Mouse (Mus musculus): ENCODE results near the gene Frs2.
"Not testable (repeated sequence)": the region's sequence is repeated elsewhere in the genome, so short reads cannot be mapped to it uniquely, and the experiment has no call there.

Gene Frs2

GRCm38 (mm10) chr10:117045175-117046056 is 102.9 kb downstream of the Frs2 start, which contains the start of gene Lrrc10:
Gene Lrrc10, plus strand, starts transcription at chr10:117045341.
- no peak for DNase-seq (ENCODE audit: low read depth in 2 of 2, low spot score in 2 of 2)

GRCm38 (mm10) chr10:117043497-117044166 is 104.7 kb downstream of the Frs2 start:
- DNase-seq (ENCODE audit: low read depth in 2 of 2, low spot score in 2 of 2), result not testable (repeated sequence)

GRCm38 (mm10) chr10:117042295-117042694 is 106.0 kb downstream of the Frs2 start:
- DNase-seq (ENCODE audit: low read depth in 2 of 2, low spot score in 2 of 2), result no peak

- no peak for DNase-seq (ENCODE audit: low read depth in 2 of 2, low spot score in 2 of 2)
These were observed 108.0 kb downstream of the Frs2 start for GRCm38 (mm10) chr10:117040355-117040754.

GRCm38 (mm10) chr10:117033785-117034184 is 114.5 kb downstream of the Frs2 start:
- DNase-seq (ENCODE audit: low read depth in 2 of 2, low spot score in 2 of 2), result peak; percentile 62 to 72

- no peak for DNase-seq (ENCODE audit: low read depth in 2 of 2, low spot score in 2 of 2)
These were observed 117.2 kb downstream of the Frs2 start for GRCm38 (mm10) chr10:117031160-117031559.

- DNase-seq (ENCODE audit: low read depth in 2 of 2, low spot score in 2 of 2), result no peak
These were observed 122.2 kb downstream of the Frs2 start for GRCm38 (mm10) chr10:117026176-117026575.

GRCm38 (mm10) chr10:117025776-117026175 is 122.6 kb downstream of the Frs2 start:
- DNase-seq (ENCODE audit: low read depth in 2 of 2, low spot score in 2 of 2), result not testable (repeated sequence)

GRCm38 (mm10) chr10:117023693-117024092 is 124.6 kb downstream of the Frs2 start:
- no peak for DNase-seq (ENCODE audit: low read depth in 2 of 2, low spot score in 2 of 2)

GRCm38 (mm10) chr10:117021020-117021754 is 127.1 kb downstream of the Frs2 start:
- DNase-seq (ENCODE audit: low read depth in 2 of 2, low spot score in 2 of 2), result no peak

All from CD8-positive naive resting alpha-beta T cell, adult 2 months (primary cell).